Mouse (Mus musculus) midbrain, embryonic 14.5 days (tissue): ENCODE data around the gene Ifitm10. TPM values are rescaled to one million over a fixed set of nuclear protein-coding genes. Genes with fewer than 3 reads are reported as not detected.

Experiments used
- ATAC-seq: fragments of 200-750 bp; cut with Nextera tagmentation; 2 replicates; pipeline ENCODE4 v1.8.0; 2017; ENCODE audit warnings: moderate number of reproducible peaks, moderate library complexity; ENCODE audit not compliant: low FRiP score, low TSS enrichment
- DNase-seq: peaks from one replicate; pipeline ENCODE4 v3.0.0-alpha.2; 2015
- H3K27ac ChIP-seq: fragments of 300-500 bp; sonication (generic); replicated peaks from 2 replicates; pipeline ENCODE4 v1.5.1; 2014; ENCODE audit warnings: mild to moderate bottlenecking, low read depth, low read length, moderate library complexity
- H3K27me3 ChIP-seq: fragments of 300-500 bp; sonication (generic); 2 replicates; pipeline ENCODE4 v1.6.1; 2014; ENCODE audit warnings: low read length, control low read depth, mixed read lengths; ENCODE audit not compliant: control insufficient read depth, insufficient read depth
- H3K36me3 ChIP-seq: fragments of 300-500 bp; sonication (generic); 2 replicates; pipeline ENCODE4 v1.6.1; 2014; ENCODE audit warnings: low read length, control low read depth; ENCODE audit not compliant: control insufficient read depth, insufficient read depth
- H3K4me1 ChIP-seq: fragments of 300-500 bp; sonication (generic); 2 replicates; pipeline ENCODE4 v1.6.1; 2014; ENCODE audit warnings: mild to moderate bottlenecking, antibody characterized with exemption, low read length, control low read depth; ENCODE audit not compliant: control insufficient read depth, insufficient read depth
- H3K4me2 ChIP-seq: fragments of 300-500 bp; sonication (generic); 2 replicates; pipeline ENCODE4 v1.6.1; 2014; ENCODE audit warnings: mild to moderate bottlenecking, low read length, moderate library complexity
- H3K4me3 ChIP-seq: fragments of 300-500 bp; sonication (generic); replicated peaks from 2 replicates; pipeline ENCODE4 v1.5.1; 2014; ENCODE audit warnings: low read depth, low read length
- H3K9ac ChIP-seq: fragments of 300-500 bp; sonication (generic); replicated peaks from 2 replicates; pipeline ENCODE4 v1.6.1; 2014; ENCODE audit warnings: mild to moderate bottlenecking, low read length, moderate library complexity
- H3K9me3 ChIP-seq: fragments of 300-500 bp; sonication (generic); 2 replicates; pipeline ENCODE4 v1.6.1; 2016; ENCODE audit warnings: low read length, control low read depth, mixed read lengths; ENCODE audit not compliant: control insufficient read depth
- WGBS: fragments of 180-500 bp; shearing (Covaris S2); extraction: QIAGEN DNeasy Blood & Tissue Kit; methylation state at CpG from one replicate; pipeline ENCODE4 v1.1.7; 2014; 5-methylcytosine and 5-hydroxymethylcytosine counted together
- polyA plus RNA-seq: library from polyadenylated mRNA; unstranded; fragments of >200 nt; fragmentation: Nextera tagmentation; extraction: Ambion mirVana; gene quantifications from 2 replicates; pipeline ENCODE4 v1.2.1, GENCODE M21; 2014

Gene Ifitm10
- polyA plus RNA-seq, 1 experiment from 2014 or later: 3.9 TPM

DNA sequence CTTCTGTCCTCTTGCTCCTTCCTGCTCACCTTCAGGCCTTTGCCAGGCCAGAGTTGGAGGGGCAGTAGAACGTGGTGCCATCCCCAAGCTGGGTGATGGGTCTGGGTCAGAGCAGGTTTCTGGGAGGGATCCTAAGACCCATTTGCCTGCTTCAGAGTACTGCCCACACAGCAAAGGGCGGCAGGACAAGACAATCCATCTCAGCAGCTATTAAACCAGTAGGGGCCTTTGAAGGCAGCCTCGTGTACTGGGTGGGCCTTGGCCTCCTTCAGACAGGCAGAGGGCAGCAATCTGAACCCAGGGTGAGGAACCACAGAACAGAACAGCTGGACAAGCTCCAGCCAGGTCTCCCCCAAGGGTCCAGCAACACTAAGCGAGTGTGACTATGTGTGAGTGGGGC lies 2.5 kb upstream of the Ifitm10 start:
- no peak for DNase-seq
- WGBS: 82% methylated on average over 4 of the region's 4 CpGs
- Histone ChIP-seq H3K4me3 (no peak overlapping the region), H3K4me2 (no peak overlapping the region), H3K4me1 (no peaks in the 10 kb centered on the region), H3K36me3 (peaks cover 64% of the 10 kb centered on the region), H3K9me3 (no peaks in the 10 kb centered on the region), H3K27me3 (peaks cover 14% of the 10 kb centered on the region), H3K9ac (no peak overlapping the region), H3K27ac (no peak overlapping the region)
- no peak for ATAC-seq

DNA sequence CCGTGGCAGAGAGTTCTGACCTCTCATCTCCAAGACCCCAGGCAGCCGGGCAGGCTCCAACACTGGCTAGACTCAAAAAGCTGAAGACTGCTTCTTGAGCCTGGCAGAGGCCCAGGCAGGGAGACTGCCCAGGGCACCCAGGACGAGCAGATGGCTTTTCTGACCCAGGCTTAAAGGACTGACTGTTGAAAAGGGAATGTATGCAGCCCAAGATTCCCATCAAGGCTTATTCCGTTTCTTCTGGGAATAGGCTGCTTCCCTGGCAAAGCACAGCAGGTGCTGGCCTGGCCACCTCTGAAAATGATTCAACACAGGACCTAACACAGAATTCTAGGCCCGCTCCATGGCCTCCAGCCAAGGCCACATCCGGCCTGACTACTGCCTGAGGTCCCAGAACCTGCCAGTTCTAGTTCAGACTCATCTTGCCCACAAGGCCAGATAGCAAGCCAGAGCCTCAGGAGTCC lies 1.7 kb upstream of the Ifitm10 start:
- Histone ChIP-seq H3K4me2 (no peak overlapping the region), H3K27me3 (peaks cover 21% of the 10 kb centered on the region), H3K9ac (no peak overlapping the region), H3K4me3 (no peak overlapping the region), H3K36me3 (peaks cover 56% of the 10 kb centered on the region), H3K9me3 (no peaks in the 10 kb centered on the region), H3K4me1 (no peaks in the 10 kb centered on the region), H3K27ac (no peak overlapping the region)
- ATAC-seq (no peak), DNase-seq (no peak)
- 84% methylated on average over 6 of the region's 6 CpGs for WGBS

DNA sequence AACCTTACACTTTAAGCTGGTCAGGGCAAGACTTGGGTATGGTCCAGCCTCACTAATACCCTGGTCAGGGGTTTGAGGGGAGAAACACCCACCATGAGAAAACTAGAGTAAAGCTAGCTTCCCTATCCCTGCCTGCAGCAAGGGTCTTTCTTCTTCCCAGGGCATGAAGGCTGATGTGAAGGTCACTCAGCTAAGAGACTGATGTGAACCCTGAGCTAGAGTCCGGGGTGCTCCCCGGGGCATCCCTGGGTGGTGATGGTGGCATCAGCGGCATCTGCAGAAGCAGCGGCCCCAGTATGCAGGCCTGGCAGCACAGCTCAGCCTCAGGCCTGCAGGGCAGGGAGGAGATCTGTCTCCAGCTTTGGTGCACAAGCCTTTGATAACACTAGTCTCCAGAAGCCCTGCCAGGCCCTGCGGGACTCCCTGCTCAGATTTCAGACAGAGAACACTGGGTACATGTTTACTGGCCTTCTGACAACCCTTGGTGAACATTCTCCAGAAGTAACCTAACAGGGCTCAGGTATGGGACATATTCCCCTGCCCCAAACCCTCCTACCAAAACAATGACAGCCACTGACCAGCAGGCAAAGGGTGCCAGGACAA lies 961 bp upstream of the Ifitm10 start:
- DNase-seq (no peak), ATAC-seq (no peak)
- Histone ChIP-seq H3K27ac (no peak overlapping the region), H3K4me2 (no peak overlapping the region), H3K9ac (no peak overlapping the region), H3K9me3 (no peaks in the 10 kb centered on the region), H3K4me3 (no peak overlapping the region), H3K36me3 (peaks cover 48% of the 10 kb centered on the region), H3K27me3 (peaks cover 21% of the 10 kb centered on the region), H3K4me1 (no peaks in the 10 kb centered on the region)
- WGBS: 93% methylated on average over 5 of the region's 5 CpGs

DNA sequence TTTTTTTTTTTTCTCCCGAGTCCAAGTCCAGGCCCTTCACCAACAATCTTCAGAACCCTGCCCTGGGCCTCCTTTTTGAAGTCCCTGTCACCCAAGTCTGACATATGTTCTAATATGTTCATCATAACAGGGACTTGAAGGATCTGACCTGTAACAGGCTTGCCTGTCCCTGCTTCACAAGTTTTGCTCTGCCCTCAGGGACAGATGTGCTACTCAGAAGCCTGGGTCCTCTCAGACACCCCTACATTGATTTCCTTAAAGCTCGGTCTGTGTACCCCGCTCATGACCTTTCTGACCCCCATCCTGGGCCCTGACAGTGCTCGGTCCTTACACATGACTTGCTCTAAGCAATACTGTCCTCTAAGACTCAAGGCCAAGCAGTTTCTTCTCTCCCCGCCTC lies 514 bp downstream of the Ifitm10 start:
- no peak overlapping the region for H3K4me3 ChIP-seq
- no peak for ATAC-seq
- H3K36me3 ChIP-seq: peaks cover 33% of the 10 kb centered on the region
- no peaks in the 10 kb centered on the region for H3K4me1 ChIP-seq
- DNase-seq: no peak
- WGBS: 81% methylated on average over 5 of the region's 5 CpGs
- no peak overlapping the region for H3K27ac ChIP-seq
- H3K9ac ChIP-seq: no peak overlapping the region
- H3K9me3 ChIP-seq: no peaks in the 10 kb centered on the region
- peaks cover 21% of the 10 kb centered on the region for H3K27me3 ChIP-seq
- no peak overlapping the region for H3K4me2 ChIP-seq

DNA sequence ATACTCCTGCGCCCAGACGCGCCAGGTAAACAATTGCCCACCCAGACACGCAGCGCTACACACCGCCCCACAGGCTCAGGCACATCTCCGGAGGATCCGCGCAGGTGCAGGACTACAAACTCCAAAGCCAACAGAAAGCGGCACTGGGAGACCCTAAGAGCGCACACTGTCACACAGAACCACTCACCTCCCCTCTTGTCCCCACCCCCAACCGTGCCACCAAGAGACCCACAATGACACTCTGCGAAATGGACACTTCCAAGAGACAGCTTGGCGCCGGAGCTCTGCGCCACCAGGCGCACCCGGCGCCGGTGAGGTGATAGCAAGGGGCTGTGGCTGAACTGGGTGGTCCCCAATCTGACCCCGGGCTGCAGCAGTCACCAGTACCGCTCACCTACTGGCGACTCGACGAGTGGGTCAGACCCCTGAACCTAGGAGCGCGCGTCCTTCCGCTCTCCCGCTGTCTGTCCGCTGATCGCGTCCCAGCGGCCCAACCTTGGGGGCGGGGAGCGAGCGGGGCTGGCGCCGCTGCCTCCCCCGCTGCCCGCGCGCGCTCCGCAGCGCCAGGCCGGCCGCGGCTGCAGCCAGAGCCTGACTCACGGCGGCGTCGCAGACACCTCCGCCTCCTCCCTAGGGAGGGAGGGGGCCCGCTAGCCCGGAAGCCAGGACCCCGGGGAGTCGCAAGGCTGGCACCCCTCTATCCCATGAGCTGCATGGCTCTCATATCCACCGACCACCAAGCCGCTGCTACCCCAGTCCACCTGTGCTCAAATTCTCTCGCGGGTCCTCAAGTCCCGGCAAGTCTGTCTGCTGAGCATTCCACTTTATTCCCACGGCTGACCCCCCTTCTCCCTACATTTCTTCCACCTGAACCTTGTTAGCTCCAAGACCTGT lies 1.5 kb downstream of the Ifitm10 start:
- Histone ChIP-seq H3K9me3 (no peaks in the 10 kb centered on the region), H3K4me2 (peak overlapping the region; percentile 59), H3K27ac (no peak overlapping the region), H3K4me1 (no peaks in the 10 kb centered on the region), H3K27me3 (peaks cover 21% of the 10 kb centered on the region), H3K4me3 (peak overlapping the region; percentile 34), H3K9ac (peak overlapping the region; percentile 35), H3K36me3 (peaks cover 24% of the 10 kb centered on the region)
- WGBS: 3% methylated on average over 62 of the region's 64 CpGs
- ATAC-seq (no peak), DNase-seq (peak; percentile 28)

DNA sequence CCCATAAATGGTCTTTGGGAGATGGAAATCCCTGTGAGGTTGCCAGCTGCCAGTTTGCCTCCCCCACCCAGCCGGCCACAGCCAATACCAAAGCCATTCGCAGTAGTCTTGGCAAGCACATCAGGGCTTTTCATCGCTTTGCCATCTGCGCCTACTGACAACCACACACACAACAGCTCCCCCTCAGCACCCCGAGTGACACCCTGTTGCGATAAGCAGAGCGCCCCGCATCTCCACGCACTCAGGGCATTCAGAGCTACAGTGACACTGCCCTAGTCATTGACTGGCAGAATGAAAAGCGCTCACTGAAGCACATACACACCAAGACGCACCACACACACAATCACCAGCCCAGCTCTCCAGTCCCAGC lies 2.2 kb downstream of the Ifitm10 start:
- Histone ChIP-seq H3K4me1 (no peaks in the 10 kb centered on the region), H3K27ac (no peak overlapping the region), H3K27me3 (peaks cover 21% of the 10 kb centered on the region), H3K9ac (0 out of 2 replicates have a peak overlapping the region, but pooled peaks have one; percentile 35), H3K9me3 (no peaks in the 10 kb centered on the region), H3K4me3 (peak overlapping the region; percentile 34), H3K4me2 (peak overlapping the region; percentile 59), H3K36me3 (peaks cover 17% of the 10 kb centered on the region)
- WGBS: 27% methylated on average over 11 of the region's 11 CpGs
- DNase-seq: peak; percentile 11
- ATAC-seq: no peak

DNA sequence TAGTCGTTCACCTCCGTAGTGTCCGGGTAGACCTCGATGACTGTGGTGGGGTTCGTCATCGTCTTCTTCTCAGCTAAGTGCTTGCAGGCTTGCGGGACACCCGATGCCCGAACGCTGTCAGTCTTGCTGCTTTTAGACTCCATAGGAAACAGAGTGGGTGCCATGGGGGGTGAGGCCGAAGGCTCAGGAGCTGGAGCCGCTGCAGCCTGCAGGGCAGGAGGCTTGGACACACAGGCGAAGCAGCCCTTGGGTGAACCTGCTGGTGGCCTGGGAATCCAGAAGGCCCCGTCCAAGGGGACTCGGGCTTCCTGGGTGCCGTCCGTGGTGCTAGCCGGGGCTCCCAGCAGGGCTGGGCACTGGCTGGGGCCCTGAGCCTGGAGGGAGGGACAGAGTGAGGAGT lies 2.6 kb downstream of the Ifitm10 start:
- H3K27me3 ChIP-seq: peaks cover 21% of the 10 kb centered on the region
- 0 out of 2 replicates have a peak overlapping the region, but pooled peaks have one; percentile 34 for H3K4me3 ChIP-seq
- no peaks in the 10 kb centered on the region for H3K4me1 ChIP-seq
- peaks cover 13% of the 10 kb centered on the region for H3K36me3 ChIP-seq
- WGBS: 80% methylated on average over 18 of the region's 18 CpGs
- DNase-seq: no peak
- no peak overlapping the region for H3K27ac ChIP-seq
- no peaks in the 10 kb centered on the region for H3K9me3 ChIP-seq
- H3K9ac ChIP-seq: no peak overlapping the region
- H3K4me2 ChIP-seq: no peak overlapping the region; the same call in 1 of the 2 replicates
- ATAC-seq: no peak

DNA sequence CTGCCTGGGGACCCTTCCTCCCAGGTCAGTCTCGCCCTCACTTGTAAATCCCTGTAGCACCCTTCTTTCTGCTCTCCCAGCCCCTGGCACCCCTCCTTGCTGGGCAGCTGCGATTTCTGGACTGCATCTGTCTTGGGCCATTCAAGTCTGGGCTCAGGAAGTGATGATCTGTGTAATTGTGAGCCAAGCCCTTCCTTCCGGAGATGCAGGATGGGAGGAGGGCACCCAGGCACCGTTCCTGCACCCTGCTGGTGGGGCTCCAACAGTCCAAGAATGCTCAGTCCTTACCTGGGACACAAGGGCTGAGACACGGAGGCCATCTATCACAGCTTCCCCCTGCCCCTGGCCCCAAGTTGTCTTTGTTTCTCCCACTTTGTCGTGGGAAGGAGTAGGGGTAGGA lies 3.7 kb downstream of the Ifitm10 start:
- ATAC-seq: no peak
- WGBS: 74% methylated on average over 6 of the region's 6 CpGs
- H3K4me3 ChIP-seq: no peak overlapping the region
- H3K27ac ChIP-seq: no peak overlapping the region
- H3K27me3 ChIP-seq: peaks cover 21% of the 10 kb centered on the region
- no peaks in the 10 kb centered on the region for H3K9me3 ChIP-seq
- no peak for DNase-seq
- no peaks in the 10 kb centered on the region for H3K4me1 ChIP-seq
- H3K36me3 ChIP-seq: peaks cover 2% of the 10 kb centered on the region; the same call in 1 of the 2 replicates
- H3K4me2 ChIP-seq: no peak overlapping the region
- no peak overlapping the region for H3K9ac ChIP-seq
